Mouse (Mus musculus): ENCODE measurements at regions not wholly inside any gene's neighbourhood (a gene's known extent, or its start where the extent isn't known, plus 50 kb on each side); places are given as distances from the start of the nearest gene placed in this dataset.
A peak's percentile ranks its signal among the peaks of the same experiment; 100 is the strongest.

DNA sequence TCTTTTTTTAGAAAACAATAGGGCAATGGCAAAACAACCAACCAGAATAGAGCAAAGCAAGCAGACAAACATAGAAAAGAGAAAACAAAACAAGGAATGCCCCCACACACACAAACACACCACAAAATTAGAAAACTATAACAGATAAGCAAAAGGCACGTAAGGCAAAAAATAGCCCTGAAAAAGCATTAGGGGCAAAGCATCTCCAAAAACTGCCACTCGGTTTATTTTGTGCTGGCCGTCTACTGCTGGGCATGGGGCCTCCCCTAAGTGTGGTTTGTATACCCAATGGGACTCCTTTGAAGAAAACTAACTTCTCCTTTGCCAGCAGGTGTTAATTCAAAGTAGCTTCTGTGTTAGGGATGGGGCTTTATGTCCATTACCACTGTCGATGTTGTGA, 53.4 kb upstream of the Sec61g start:
- in situ Hi-C loops (cut with MboI; ENCODE audit: low pct_ligation_motif_present, low pct_unique_long_range_greater_than_20kb, low sequenced_read_pairs) = no loop called here
- Histone ChIP-seq H3K27ac (ENCODE audit: insufficient read depth, low read depth) (peak overlapping the region; percentile 53; the same call in 1 of the 2 replicates), H3K36me3 (replicated peaks in 1 of 2; ENCODE audit: control insufficient read depth in 1 of 2, insufficient read depth in 1 of 2, low read length in 1 of 2) (no peaks in the 10 kb centered on the region), H3K4me3 (replicated peaks in 1 of 3; ENCODE audit: low read depth in 2 of 3, low read length in 2 of 3, poor library complexity in 1 of 3) (no peak overlapping the region), H3K27me3 (replicated peaks) (no peaks in the 10 kb centered on the region), H3K4me1 (ENCODE audit: control insufficient read depth in 1 of 2, insufficient read depth in 2 of 2) (peaks cover 18 to 56% of the 10 kb centered on the region in 2 experiments), H3K9ac (ENCODE audit: insufficient read depth, low read depth) (no peak overlapping the region), H3K9me3 (replicated peaks; ENCODE audit: low read length) (peaks cover 4% of the 10 kb centered on the region), H3K79me2 (replicated peaks; ENCODE audit: control insufficient read depth, extremely low read depth, insufficient read depth, poor library complexity, severe bottlenecking) (no peaks in the 10 kb centered on the region), H3K4me2 (ENCODE audit: insufficient read depth, low read depth, poor library complexity, severe bottlenecking) (peak overlapping the region; percentile 67)
- TF ChIP-seq JUND (conservative IDR thresholded peaks at IDR 0.05; ENCODE audit: low read depth, low read length) (0 out of 2 replicates have a peak, but pooled peaks have one; percentile 47), ETS1 (conservative IDR thresholded peaks at IDR 0.05; ENCODE audit: low read depth, low read length) (peak; percentile 80), TCF12 (IDR thresholded peaks at IDR 0.05; ENCODE audit: low read depth, low read length) (peak; percentile 94), ZNF384 (IDR thresholded peaks at IDR 0.05; ENCODE audit: low read depth, low read length) (peak; percentile 62), POLR2A (IDR thresholded peaks at IDR 0.05; ENCODE audit: low read depth, low read length) (no peak), EP300 (IDR thresholded peaks at IDR 0.05; ENCODE audit: low read length) (peak; percentile 96), MAZ (IDR thresholded peaks at IDR 0.05; ENCODE audit: low read depth, low read length) (peak; percentile 75; the same call in 1 of the 2 replicates), NELFE (IDR thresholded peaks at IDR 0.05; ENCODE audit: low read depth, low read length) (0 out of 2 replicates have a peak, but pooled peaks have one; percentile 2), IRF4 (IDR thresholded peaks at IDR 0.05; ENCODE audit: low read depth, low read length) (peak; percentile 79; the same call in 1 of the 2 replicates), CHD2 (IDR thresholded peaks at IDR 0.05; ENCODE audit: low read length) (no peak; the same call in 1 of the 2 replicates), ZC3H11A (IDR thresholded peaks at IDR 0.05; ENCODE audit: low read depth, low read length) (no peak), ZMIZ1 (IDR thresholded peaks at IDR 0.05; ENCODE audit: low read depth, low read length) (no peak), RCOR1 (conservative IDR thresholded peaks at IDR 0.05; ENCODE audit: low read depth, low read length) (0 out of 2 replicates have a peak, but pooled peaks have one; percentile 41), ELF1 (IDR thresholded peaks at IDR 0.05; ENCODE audit: low read depth, low read length) (peak; percentile 28; the same call in 1 of the 2 replicates), E2F4 (IDR thresholded peaks at IDR 0.05; ENCODE audit: insufficient replicate concordance, low read depth, low read length) (no peak), ZKSCAN1 (IDR thresholded peaks at IDR 0.05; ENCODE audit: borderline replicate concordance, low read depth, low read length) (no peak), CHD1 (IDR thresholded peaks at IDR 0.05; ENCODE audit: low read depth, low read length) (0 out of 2 replicates have a peak, but pooled peaks have one; percentile 78), NRF1 (IDR thresholded peaks at IDR 0.05; ENCODE audit: low read depth, low read length) (no peak), MEF2A (IDR thresholded peaks at IDR 0.05; ENCODE audit: borderline replicate concordance, low read depth, low read length) (peak; percentile 95), HCFC1 (IDR thresholded peaks at IDR 0.05; ENCODE audit: low read depth, low read length) (no peak), SIN3A (IDR thresholded peaks at IDR 0.05; ENCODE audit: low read length) (no peak; the same call in 1 of the 2 replicates), TBP (conservative IDR thresholded peaks at IDR 0.05; ENCODE audit: low read depth, low read length) (peak; percentile 57; the same call in 1 of the 2 replicates), PAX5 (IDR thresholded peaks at IDR 0.05; ENCODE audit: low read length) (no peak), SMC3 (IDR thresholded peaks at IDR 0.05; ENCODE audit: low read depth, low read length) (no peak), BHLHE40 (IDR thresholded peaks at IDR 0.05; ENCODE audit: low read depth, low read length) (peak; percentile 68), RAD21 (IDR thresholded peaks at IDR 0.05; ENCODE audit: low read depth, low read length) (peak; percentile 4)
- dilution Hi-C loops (cut with MboI; ENCODE audit: extremely low pct_ligation_motif_present, extremely low pct_unique_long_range_greater_than_20kb, low sequenced_read_pairs) = no loop called here
- peak; percentile 92 for DNase-seq (ENCODE audit: extremely low read depth)
